Mouse (Mus musculus) left cerebral cortex, postnatal 14 days (tissue): ENCODE measurements around the gene Efs. TPM values are rescaled to one million over a fixed set of nuclear protein-coding genes. Genes with fewer than 3 reads are reported as not detected.

ENCODE experiments used
- DNase-seq, 2 experiments: peaks; one replicate each; pipeline ENCODE4 v3.0.0; 2021 to 2022; ENCODE audit warnings: low spot score in 2 of 2, mixed read lengths in 1 of 2
- intact Hi-C: fragments of 180-260 bp; cut with DNase I; formaldehyde crosslinking; loops from one replicate; pipeline ENCODE4 v1.15.1; 2025
- total RNA-seq, 2 experiments: library from RNA; stranded (reverse); gene quantifications; 2 replicates each; pipeline ENCODE4 v1.2.3; 2021

Gene Efs
- total RNA-seq, 2 experiments from 2014 or later, result 5.8 to 8.1 TPM

DNA sequence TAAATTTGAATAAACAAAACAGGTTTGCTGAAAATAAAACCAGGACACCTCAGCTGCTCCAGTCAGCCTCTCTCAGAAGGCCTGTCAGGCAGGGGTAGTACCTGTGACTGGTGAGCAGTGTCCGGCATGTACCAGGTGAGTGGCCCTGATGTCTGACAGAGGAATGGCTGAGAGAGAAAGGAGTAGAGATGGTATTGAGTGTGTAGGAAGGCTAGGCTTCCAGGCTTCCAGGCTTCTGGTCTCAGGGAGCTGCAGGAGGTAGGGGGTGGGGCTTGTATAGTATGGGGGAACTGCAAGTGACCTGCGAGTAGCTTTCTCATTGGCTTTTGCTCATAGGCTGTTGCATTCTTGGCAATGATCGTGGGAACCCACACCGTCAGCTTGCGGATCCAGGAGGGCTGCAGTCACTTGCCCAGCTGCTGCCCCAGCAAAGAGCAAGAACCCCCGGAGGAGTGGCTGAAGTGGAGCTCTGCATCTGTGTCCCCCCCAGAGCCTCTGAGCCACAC is 6.8 kb upstream of the Efs start, which contains the start of gene Il25:
Gene Il25 (plus strand): TSS at position 51 of the 506 bp plus-strand sequence.
- DNase-seq, result no peak
- intact Hi-C loops, result no loop called here

DNA sequence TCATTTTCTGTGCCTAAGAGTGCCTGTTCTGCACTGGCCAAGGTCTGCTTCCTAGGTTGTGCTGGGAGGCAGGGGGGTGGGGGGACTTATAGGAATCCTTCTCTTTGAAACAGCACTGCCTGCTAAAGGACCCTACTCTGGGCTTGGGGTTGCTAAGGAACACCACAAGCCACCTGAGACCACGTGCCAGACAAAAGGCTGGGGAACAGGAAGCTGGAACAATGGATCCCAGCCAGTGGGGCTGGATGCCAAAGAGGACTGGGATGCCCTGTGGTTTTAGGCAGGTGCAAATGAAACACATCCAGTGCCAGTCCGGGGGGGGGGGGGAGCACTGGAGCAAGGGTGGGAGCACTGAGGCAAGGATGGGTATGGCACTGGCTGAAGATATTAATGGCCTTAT is 4.5 kb upstream of the Efs start:
- intact Hi-C loops, result no loop called here
- DNase-seq, result no peak

DNA sequence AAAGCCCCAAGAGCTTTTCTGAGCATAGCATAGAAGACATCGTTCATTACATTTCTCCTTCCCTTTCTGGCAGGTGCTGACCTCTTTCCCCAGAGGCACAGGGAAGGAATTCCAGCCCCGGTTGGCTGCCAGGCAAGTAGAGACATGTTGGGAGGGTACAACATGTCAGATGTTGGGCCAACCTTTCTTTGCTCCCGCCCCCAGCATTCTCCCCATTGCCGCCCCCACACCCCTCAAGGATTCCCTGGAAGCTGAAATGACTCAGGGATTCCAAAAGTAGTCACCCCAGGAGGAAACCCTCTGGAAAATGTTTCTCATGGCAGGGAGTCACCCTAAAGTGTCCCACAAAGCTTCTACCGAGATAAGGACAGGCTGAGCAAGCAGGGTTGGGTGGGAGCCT is 3.9 kb upstream of the Efs start:
- DNase-seq, result no peak

DNA sequence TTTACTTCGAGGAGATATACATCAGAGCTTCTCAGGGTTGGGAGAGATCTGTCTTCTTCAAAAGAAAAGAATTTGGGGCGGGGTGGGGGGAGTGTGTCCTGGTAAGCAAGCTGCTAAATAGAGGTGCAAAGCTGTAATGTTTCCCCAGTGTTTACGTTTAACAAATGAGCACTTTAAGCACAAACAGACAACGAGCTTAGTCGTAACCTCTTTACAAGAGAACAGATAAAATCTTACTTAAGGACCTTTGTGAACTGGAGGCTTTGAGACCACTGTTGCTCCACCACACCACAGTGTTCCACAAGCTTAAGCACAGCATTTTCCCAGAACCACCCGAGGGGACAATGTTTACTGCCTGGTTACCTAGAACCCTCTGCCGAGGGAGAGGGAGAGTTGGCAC is 1.4 kb upstream of the Efs start:
- intact Hi-C loops, result no loop called here

More for the DNA sequence above, 3.9 kb upstream of the Efs start:
- intact Hi-C loops, result no loop called here

DNA sequence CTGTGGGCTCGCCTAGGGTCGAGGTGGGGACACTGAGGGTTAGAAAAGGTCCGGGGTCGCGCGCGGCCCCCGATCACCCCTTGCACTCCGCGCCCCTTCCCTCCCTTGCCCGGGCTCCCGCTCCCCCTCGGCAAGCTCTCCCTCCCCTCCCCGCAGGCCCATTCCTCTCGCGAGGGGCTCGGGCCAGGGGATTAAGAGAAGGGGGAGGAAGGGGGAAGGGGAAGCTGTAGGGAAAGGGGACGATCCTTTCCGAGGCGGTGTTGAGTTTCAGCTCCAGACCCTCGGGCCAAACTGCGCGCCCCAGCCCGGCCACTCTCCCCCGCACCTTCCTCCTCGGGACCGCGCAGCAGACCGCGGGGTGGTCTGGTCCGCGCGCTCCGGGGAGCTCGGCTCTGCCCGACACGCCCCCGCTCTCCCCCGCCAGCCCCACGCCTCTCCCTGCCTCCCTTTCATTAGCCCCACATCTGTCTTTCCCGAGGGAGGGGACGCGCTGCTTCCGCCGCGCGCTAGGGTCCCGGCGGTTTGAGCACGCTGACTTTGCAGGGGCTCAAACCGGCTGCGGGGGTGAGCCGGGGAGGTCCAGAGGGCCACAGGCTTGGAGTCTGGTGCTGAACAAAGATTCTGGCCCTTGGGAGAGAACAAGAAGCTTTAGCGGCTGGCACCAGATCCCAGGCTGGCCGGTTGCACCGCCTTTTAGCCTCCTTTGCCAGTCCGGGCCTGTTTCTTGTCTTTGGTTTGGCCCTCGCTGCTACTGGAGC is 654 bp upstream of the Efs start:
- peak in 1 of 2 experiments; percentile 37 for DNase-seq
- intact Hi-C loops, result no loop called here

More for the DNA sequence above, 1.4 kb upstream of the Efs start:
- no peak for DNase-seq

DNA sequence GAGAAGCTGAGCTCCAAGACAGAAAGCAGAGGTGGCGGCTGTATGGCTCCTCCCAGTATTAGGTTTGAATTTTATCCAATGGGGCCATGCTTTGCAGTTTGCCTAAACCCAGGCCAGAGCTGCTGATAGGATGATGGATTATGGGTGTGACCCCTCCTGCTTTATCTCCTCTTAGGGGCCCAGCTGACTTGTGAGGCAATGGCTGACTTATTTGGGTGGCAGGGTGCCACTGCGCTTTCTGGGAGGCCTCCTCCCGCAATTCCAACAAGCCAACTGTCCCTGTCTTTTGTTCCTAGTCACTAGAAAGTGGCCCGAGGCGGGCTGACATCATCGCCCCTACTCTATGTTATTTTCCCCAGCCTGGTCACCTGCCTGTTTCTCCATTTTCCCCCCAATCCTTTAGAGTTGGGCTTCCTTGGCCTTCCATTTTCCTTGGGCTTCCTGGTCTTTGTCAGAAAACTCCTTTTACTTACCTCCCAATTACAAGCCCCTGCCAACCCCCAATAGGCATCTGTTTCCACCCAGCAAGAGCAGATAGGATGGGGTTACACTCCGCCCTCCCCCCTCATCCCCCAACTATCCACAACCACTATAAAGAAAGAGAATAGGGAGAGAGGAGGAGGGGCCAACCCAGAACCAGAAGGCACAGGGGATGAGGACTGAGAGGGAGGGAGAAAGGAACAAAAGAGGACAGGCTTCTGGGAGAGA is 1.1 kb downstream of the Efs start:
- intact Hi-C loops, result no loop called here
- no peak for DNase-seq

DNA sequence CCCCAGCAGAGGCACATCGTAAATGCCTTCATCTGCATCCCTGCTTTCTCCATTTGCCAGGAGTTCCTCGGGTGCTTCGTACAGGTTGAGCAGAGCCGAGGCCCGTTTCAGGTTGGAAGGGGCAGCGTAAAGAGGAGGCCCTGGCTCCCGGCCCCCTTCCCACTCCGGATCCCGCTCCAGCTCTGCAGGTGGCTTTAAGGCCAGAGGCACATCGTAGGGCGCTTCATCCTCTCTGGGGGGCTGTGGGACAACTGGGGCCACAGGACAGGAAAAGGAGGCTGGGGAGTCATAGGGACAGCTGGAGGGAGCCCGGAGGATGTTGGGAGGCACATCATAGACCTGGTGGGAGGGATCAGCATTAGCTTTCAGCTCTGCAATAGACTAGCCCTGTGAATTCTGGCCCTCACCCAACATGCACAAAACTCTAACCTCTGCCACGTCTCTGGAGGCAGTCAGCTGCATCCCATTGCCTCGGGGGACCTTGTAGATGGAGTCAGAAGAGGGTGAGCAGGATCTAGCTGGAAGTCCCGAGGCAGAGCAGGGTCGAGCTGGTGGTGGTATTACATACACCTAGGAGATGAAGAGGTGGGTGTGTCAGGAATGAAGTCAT is 5.7 kb downstream of the Efs start:
- intact Hi-C loops, result no loop called here
- no peak for DNase-seq

DNA sequence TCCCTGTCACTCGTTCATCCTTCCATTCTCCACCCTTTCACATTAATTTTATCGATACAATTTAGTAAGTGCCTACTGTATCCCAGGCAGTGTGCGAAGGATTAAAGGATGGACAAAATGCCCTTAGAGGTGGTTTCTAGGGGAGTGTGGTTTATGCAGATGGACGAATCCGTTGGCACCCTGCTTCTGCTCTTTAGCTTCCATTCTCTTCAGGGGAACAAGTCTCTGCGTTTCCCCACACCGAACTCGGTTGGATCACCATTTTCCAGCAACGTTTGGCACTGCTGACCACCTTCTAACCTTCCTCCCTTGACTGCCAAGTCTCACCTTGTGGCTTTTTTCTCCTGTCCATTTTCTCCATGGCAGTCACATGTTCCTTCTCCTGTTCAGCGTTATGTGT is 12.6 kb downstream of the Efs start:
- no peak for DNase-seq
- intact Hi-C loops, result no loop called here

DNA sequence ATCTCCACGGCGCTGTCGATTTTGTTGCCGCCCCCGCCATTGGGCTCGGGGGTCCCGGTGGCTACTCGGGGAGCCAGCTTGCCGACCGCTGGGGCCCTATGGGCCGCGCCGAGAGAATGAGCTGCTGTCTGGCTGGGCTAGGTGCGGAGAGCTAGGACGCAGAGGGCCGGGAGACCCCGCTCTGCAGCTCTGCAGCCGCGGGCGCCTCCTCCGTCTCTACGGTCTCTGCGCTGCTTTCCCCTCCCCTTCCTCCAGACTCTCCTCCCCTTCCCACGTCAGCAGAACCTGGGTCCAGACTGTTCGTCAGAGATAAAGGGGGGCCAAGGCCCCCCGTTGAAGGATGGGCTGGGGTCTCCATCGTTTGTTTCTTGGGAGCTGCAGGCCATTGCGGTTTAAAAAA is 13.0 kb downstream of the Efs start, which contains the start of gene Slc22a17:
Gene Slc22a17 (minus strand): TSS at position 247 of the 400 bp plus-strand sequence.
- intact Hi-C loops, result no loop called here
- peak; percentile 80 to 87 for DNase-seq

DNA sequence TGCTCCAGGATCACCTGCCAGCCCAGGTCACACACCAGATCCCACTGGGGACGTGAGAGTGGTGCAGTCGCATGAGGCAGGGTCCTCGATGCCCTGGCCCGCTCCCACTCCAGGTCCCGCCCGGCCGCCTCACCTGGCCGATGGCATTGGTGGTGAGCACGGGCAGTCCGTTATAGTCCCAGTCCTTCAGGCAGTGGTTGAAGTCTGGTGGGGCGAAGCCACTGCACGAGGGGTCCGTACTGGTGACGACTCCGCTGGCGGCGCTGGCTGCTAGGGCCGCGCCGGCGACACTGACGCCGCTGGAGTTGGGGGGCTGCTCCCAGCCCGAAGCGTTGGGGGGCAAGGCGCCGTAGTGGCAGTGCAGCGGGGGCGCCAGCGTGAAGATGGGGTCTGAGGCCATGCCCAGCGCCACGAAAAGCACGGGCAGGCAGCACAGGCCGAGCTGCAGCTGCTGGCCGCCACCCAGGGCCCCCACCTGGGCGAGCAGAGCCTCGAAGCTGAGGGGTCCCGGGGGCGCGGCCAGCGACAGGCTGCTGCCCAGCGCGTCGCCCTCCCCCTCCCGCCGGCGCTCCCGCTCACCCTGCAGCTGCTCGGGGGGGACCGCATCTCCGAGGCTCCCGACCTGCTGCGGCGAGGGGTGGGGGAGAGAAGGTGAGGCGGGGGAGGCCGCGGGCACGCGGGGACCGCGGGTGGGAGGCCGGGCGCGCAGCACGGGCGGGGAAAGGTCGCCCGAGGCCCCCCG is 13.6 kb downstream of the Efs start:
- intact Hi-C loops, result no loop called here
- DNase-seq, result no peak

DNA sequence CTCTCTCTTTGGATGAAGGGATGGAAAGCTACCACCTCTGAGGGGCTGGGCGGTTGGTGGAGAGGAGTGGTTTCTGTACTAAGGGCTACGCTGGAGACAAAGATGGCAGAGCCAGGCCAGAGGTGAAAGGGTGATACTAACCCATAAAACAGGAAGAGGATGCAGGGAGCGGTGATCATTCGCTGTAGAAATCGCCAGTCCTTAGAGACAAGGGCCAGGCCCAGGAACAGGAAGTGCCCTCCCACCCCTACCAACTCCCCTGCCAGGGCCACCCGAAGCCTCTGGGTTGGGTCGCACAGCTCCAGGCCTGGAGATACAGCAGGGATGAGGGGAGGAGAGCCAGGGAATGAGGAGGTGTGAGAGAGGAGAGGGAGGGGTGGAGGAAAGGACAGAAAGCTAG is 17.2 kb downstream of the Efs start:
- intact Hi-C loops, result no loop called here
- DNase-seq, result no peak

DNA sequence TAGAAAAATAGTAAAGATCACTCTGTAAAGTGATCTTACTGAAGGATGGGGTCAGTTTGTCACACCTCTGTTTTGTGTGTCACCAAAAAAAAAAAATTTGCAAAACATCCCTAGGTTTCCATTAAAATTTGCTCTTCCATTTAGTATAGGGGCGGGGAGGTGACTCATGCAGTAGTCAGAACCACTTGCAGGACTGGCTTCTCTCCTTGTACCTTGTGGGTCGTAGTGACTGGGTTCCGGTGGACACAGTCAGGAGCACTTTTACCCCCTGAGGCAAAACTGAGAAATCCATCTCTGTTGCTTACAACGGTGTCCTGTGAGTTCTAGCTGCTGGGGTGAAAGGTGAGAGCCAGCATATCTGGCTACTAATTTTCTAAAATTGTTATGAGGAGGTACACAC is 22.3 kb downstream of the Efs start:
- intact Hi-C loops, result loop anchor here (5.0 kb wide), 1 partner anchor 189 kb away; the partner anchor contains the start of genes Thtpa and Zfhx2
- DNase-seq, result no peak

DNA sequence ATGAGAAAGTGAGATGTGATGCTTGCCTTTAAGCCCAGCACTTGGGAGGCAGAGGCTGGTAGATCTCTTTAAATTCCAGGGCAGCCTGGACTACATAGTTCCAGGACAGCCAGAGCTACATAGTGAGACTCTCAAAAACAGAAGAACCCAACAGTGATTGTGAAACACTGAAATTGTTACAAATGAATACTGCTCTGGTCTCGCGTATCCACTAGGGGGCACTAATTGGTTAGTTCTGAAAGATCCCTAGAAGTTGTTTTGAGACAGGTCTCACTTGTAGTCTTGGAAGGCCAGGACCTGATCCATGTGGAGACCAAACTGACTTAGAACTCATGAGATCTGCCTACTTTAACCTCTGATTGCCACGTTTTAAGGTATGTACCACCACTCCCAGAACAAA is 25.5 kb downstream of the Efs start:
- intact Hi-C loops, result loop anchor here (1.0 to 5.0 kb wide), 3 partner anchors 39 to 192 kb away; partner anchors contain the start of genes Ngdn, Thtpa and Zfhx2
- peak; percentile 83 to 92 for DNase-seq

DNA sequence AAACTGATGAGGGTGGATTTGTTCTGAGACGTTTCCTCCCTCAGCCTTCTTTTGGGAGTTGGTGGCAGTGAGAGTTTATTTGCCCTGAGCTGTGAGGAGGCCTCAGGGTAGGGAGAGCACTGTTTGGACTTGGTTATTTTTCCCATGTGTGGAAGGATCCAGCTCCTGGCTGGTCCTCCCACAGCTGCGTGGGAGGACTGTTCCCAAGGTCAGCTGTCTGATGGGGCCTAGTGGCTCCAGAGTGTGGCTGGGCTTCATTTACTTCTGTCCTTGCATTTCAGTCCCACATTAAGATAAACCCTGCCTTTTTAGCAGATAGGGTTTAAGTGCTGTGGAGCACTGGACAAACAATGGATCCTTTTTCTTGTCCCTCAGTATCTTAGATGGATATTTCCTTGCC is 28.5 kb downstream of the Efs start:
- intact Hi-C loops, result loop anchor here (5.0 kb wide), 1 partner anchor 210 kb away; the partner anchor contains the start of gene Ap1g2
- no peak for DNase-seq

DNA sequence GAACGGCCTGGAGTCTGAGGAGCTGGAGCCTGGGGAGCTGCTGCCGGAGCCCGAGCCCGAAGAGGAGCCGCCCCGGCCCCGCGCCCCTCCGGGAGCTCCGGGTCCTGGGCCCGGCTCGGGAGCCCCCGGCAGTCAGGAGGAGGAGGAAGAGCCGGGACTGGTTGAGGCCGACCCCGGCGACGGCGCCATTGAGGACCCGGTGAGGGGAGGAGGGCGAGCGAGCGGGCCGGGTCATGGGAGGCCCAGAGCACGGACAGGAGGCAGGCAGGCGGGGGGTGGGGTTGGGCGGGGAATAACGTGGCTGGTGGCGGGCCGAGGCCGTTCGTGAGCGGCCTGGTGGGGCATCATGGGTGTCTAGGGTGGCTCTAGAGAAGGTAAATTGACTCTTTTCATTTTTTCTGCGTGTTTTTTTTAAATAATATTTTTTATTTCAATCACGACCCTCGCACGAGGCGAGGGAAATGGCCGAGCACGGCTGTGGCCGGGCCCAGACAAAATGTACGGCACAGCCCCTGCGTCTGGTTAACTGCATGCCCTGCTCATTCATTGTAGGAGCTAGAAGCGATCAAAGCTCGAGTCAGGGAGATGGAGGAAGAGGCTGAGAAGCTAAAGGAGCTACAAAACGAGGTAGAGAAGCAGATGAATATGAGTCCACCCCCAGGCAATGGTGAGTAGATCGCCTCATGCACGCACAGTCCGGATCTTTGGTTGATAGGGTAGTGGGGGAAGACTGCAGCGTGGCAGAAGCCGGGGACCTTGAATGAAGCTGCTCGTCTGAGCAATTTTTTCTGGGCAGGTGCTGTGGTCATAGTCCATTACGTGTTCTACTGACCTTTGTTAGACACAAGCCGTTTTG is 31.4 kb downstream of the Efs start:
- DNase-seq, result peak in 1 of 2 experiments; percentile 50

DNA sequence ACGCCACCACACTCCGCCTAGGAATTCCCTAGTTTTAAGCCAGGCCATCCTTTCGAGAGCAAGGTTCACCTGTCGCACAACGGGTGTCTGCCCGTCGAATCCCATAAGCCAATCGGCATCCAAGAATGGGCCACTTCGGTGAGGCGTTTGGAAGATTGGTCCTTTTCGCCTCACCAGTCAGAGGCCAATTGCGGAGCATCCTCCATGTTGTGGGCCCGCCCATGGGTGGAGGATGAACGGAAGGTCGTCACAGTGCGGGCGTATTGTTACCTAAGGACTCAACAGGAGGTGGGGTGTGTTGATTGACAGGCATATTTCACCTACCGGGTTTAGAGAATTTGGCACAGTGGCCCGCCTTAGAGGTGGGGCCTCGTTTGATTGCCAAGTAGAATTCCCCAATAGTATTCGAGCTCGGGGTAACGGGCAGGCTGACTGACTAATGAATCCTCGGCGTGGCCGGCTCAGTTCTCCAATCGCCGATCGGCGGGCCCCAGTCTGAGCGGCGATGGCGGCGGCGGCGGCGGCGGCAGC is 32.2 kb downstream of the Efs start:
- peak; percentile 98 to 100 for DNase-seq
- intact Hi-C loops, result no loop called here

More for the DNA sequence above, 31.4 kb downstream of the Efs start:
- intact Hi-C loops, result loop anchor here (5.0 kb wide), 1 partner anchor 213 kb away; the partner anchor contains the start of gene Ap1g2

DNA sequence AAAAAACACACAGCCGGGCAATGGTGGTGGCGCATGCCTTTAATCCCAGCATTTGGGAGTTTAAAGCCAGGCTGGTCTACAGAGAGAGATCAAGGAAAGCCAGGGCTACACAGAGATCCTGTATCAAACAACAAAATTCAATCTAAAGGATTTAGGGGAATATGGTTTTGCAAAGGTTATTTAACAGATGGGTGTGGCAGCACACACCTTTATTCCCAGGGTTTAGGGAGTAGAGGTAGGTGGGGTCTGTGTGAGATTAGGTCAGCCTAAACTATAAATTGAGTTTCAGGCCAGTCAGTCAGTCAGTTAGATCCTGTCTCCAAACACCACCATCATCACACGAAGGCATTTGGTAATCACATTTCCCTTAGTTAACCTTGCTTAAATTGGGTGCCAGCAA is 33.7 kb downstream of the Efs start, which contains the start of gene Pabpn1:
Gene Pabpn1 (plus strand): TSS at position 301 of the 400 bp plus-strand sequence.
- intact Hi-C loops, result no loop called here
- DNase-seq, result no peak

DNA sequence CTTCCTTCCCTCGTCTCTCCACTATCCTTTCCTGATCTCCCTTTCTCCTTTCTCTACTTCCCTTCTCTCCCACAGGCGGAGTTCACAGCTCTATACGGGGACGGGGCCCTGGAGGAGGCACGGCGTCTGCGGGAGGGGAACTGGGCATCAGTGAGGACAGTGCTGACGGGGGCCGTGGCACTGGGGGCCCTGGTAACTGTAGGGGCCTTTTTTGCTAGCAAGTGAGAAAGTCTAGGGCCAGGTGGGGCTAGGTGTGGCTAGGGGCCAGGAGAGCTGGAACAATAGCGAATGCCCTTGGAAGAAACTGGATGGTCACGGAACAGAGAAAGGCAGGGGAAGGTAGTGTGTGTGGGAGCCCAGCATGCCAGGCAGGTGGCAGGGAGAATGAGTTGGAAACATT is 40.6 kb downstream of the Efs start:
- DNase-seq, result no peak

More for the DNA sequence above, 40.6 kb downstream of the Efs start:
- intact Hi-C loops, result no loop called here
